Mouse (Mus musculus): ENCODE results near the gene Jak1.

The Jak1 gene

GRCm38 (mm10) chr4:101144790-101145189 is 120.3 kb downstream of the Jak1 start:
- no peak for DNase-seq (ENCODE audit: low spot score)

- no peak for DNase-seq (ENCODE audit: low spot score)
These were observed 120.7 kb downstream of the Jak1 start for GRCm38 (mm10) chr4:101144361-101144760.

DNA sequence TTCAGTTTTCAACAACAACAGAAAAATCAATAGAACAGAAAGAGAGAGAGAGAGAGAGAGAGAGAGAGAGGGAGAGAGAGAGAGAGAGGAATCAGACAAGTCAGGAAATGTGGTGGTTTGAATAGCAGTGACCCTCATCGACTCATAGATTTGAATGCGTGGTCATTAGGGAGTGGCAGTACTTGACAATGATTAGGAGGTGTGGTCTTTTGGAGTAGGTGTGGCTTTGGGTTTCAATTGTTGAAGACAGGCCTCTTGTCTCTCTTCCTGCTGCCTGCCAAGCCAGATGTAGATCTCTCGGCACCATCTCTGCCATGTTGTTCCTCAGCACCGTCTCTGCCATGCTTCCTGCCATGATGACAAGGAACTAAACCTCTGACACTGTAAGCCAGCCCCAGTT is 121.2 kb downstream of the Jak1 start:
- DNase-seq (ENCODE audit: low spot score), result no peak

DNA sequence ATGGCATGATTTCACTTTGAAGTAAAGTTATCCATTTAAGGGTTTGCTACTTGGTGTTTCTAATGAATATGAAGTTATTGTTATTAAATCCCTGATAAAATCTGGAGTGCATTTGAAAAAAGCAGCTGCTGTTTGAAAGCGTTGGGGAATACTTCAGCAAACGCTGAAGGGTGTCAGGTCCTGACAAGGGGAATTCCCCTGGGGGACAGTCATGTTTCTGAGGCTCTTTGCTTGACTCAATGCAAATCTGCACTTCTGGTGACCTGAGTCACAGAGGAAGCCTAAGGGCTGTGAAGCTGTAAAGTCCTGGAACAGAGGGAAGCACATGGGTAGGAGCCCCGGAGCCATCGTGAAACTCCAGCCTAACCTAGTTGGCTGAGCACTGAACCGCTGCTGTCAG is 123.3 kb downstream of the Jak1 start:
- no peak for DNase-seq (ENCODE audit: low spot score)

- no peak for DNase-seq (ENCODE audit: low spot score)
These were observed 127.1 kb downstream of the Jak1 start for GRCm38 (mm10) chr4:101137975-101138374.

DNA sequence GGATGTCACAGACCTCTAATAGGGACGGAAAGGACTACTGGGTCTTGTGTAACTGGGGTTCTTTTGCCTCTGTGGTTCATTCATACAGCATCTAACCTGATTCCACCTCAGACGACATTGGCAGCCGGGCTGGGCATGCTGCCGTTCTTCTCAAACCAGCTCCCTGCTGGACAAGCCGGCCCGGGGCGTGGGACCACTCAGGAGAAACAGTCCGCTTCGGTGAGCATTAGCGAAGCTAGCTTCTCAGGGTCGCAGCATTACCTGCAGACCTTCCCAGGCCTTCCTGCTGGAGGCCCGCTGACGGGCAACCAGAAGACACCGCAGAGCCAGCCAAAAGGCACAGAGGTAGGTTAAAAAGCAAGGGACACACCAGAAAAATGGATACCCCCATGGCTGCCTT is 129.2 kb downstream of the Jak1 start:
- no peak for DNase-seq (ENCODE audit: low spot score)

DNA sequence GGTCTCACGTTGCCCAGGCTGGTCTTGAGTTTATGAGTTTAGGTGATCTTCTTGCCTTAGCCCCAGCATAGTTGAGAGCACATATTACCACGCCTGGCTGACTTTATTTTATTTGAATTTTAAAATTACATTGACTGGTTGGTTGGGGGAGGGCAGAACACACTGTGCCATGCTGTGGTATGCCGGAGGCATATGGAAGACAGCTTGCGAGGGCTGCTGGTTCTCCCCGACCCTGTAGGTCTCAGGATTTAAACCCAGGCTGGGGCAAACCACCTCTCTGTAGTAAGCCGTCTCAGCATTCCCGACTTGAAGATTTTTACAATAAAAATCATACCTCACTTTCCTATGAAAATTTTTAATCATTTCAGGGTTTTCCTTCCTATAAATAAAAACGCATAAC is 130.1 kb downstream of the Jak1 start:
- DNase-seq (ENCODE audit: low spot score), result no peak

DNA sequence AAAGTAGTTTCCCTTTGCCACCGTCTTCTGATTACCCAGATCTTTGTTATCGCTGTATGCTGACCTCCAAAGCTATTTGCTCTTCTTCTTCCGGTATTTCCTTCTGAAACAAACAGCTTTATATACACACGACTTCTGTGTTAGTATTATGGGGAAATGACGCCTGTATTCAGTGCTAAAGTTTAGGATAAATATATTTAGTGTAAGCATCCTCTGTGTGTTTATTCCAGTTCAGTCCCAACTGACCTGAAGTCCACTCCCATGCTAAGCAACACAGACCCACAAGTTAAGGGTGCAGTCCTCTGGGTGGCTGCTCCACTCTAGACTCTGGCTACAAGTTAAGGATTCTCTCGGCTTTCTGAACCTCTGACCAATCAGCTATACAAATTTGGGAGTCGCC is 144.1 kb downstream of the Jak1 start:
- DNase-seq (ENCODE audit: low spot score), result no peak

- no peak for DNase-seq (ENCODE audit: low spot score)
These were observed 158.0 kb downstream of the Jak1 start for GRCm38 (mm10) chr4:101107122-101107521.

Measured in layer of hippocampus, adult 9-10 months (tissue).